Mouse (Mus musculus): ENCODE results near the gene Tssk3. TPM values are rescaled to one million over a fixed set of nuclear protein-coding genes. Genes with fewer than 3 reads are reported as not detected.
A peak's percentile ranks its signal among the peaks of the same experiment; 100 is the strongest.

The Tssk3 gene
- polyA plus RNA-seq, 1 experiment from 2014 or later = not detected

- 0 out of 2 replicates have a peak overlapping the region, but pooled peaks have one; percentile 71 for H3K9ac ChIP-seq
- no peaks in the 10 kb centered on the region for H3K27me3 ChIP-seq
- no peaks in the 10 kb centered on the region for H3K36me3 ChIP-seq
- H3K27ac ChIP-seq = peak overlapping the region; percentile 94
- no peaks in the 10 kb centered on the region for H3K9me3 ChIP-seq (replicated peaks)
- H3K4me1 ChIP-seq (replicated peaks) = peaks cover 71% of the 10 kb centered on the region
- H3K4me3 ChIP-seq = peak overlapping the region; percentile 64
- ATAC-seq (replicated peaks; ENCODE audit: insufficient number of reproducible peaks, insufficient read depth, low FRiP score, low read depth) = no peak
- peak overlapping the region; percentile 82 for H3K4me2 ChIP-seq
- 81% methylated on average over 8 of the region's 8 CpGs for WGBS
Observed at GRCm38 (mm10) chr4:129500017-129500416, 9.2 kb upstream of the Tssk3 start.

- Histone ChIP-seq H3K4me3 (no peak overlapping the region), H3K27me3 (no peaks in the 10 kb centered on the region), H3K9me3 (replicated peaks) (no peaks in the 10 kb centered on the region), H3K27ac (peak overlapping the region; percentile 94), H3K4me1 (replicated peaks) (peaks cover 66% of the 10 kb centered on the region), H3K4me2 (no peak overlapping the region), H3K36me3 (no peaks in the 10 kb centered on the region), H3K9ac (no peak overlapping the region)
- ATAC-seq (replicated peaks; ENCODE audit: insufficient number of reproducible peaks, insufficient read depth, low FRiP score, low read depth) = no peak
- WGBS = 30% methylated on average over 3 of the region's 3 CpGs
Observed at GRCm38 (mm10) chr4:129498941-129499340, 8.1 kb upstream of the Tssk3 start.

- H3K27ac ChIP-seq = peak overlapping the region; percentile 65
- 30% methylated on average over 6 of the region's 6 CpGs for WGBS
- no peaks in the 10 kb centered on the region for H3K36me3 ChIP-seq
- H3K9me3 ChIP-seq (replicated peaks) = no peaks in the 10 kb centered on the region
- 0 out of 2 replicates have a peak overlapping the region, but pooled peaks have one; percentile 6 for H3K4me2 ChIP-seq
- H3K27me3 ChIP-seq = peaks cover 14% of the 10 kb centered on the region
- no peak overlapping the region for H3K9ac ChIP-seq
- H3K4me3 ChIP-seq = no peak overlapping the region
- ATAC-seq (replicated peaks; ENCODE audit: insufficient number of reproducible peaks, insufficient read depth, low FRiP score, low read depth) = peak; percentile 24; the same call in 1 of the 2 replicates
- peaks cover 47% of the 10 kb centered on the region for H3K4me1 ChIP-seq (replicated peaks)
Observed at GRCm38 (mm10) chr4:129496631-129497030, 5.8 kb upstream of the Tssk3 start.

- 31% methylated on average over 16 of the region's 16 CpGs for WGBS
- Histone ChIP-seq H3K4me1 (replicated peaks) (peaks cover 50% of the 10 kb centered on the region), H3K9me3 (replicated peaks) (no peaks in the 10 kb centered on the region), H3K9ac (no peak overlapping the region), H3K27ac (peak overlapping the region; percentile 65), H3K27me3 (peaks cover 21% of the 10 kb centered on the region), H3K4me3 (no peak overlapping the region), H3K36me3 (no peaks in the 10 kb centered on the region), H3K4me2 (0 out of 2 replicates have a peak overlapping the region, but pooled peaks have one; percentile 6)
- no peak for ATAC-seq (replicated peaks; ENCODE audit: insufficient number of reproducible peaks, insufficient read depth, low FRiP score, low read depth)
Observed at GRCm38 (mm10) chr4:129495672-129496562, 5.1 kb upstream of the Tssk3 start.

- Histone ChIP-seq H3K4me2 (no peak overlapping the region), H3K9ac (no peak overlapping the region), H3K4me3 (no peak overlapping the region), H3K36me3 (no peaks in the 10 kb centered on the region), H3K27me3 (peaks cover 28% of the 10 kb centered on the region), H3K9me3 (replicated peaks) (no peaks in the 10 kb centered on the region), H3K27ac (0 out of 2 replicates have a peak overlapping the region, but pooled peaks have one; percentile 65), H3K4me1 (replicated peaks) (peaks cover 43% of the 10 kb centered on the region)
- 64% methylated on average over 7 of the region's 7 CpGs for WGBS
- no peak for ATAC-seq (replicated peaks; ENCODE audit: insufficient number of reproducible peaks, insufficient read depth, low FRiP score, low read depth)
Observed at GRCm38 (mm10) chr4:129494681-129495080, 3.9 kb upstream of the Tssk3 start.

GRCm38 (mm10) chr4:129481090-129481489, 9.7 kb downstream of the Tssk3 start:
- no peak overlapping the region for H3K27ac ChIP-seq
- H3K9ac ChIP-seq = no peak overlapping the region
- H3K36me3 ChIP-seq = peaks cover 68% of the 10 kb centered on the region
- no peak overlapping the region for H3K4me2 ChIP-seq
- no peaks in the 10 kb centered on the region for H3K4me1 ChIP-seq (replicated peaks)
- H3K9me3 ChIP-seq (replicated peaks) = no peaks in the 10 kb centered on the region
- no peak overlapping the region for H3K4me3 ChIP-seq
- no peaks in the 10 kb centered on the region for H3K27me3 ChIP-seq
- ATAC-seq (replicated peaks; ENCODE audit: insufficient number of reproducible peaks, insufficient read depth, low FRiP score, low read depth) = no peak
- whole genome bisulfite sequencing = 74% methylated on average over 1 of the region's 1 CpGs

- Histone ChIP-seq H3K4me1 (replicated peaks) (no peaks in the 10 kb centered on the region), H3K9ac (no peak overlapping the region), H3K27me3 (no peaks in the 10 kb centered on the region), H3K9me3 (replicated peaks) (no peaks in the 10 kb centered on the region), H3K4me2 (no peak overlapping the region), H3K4me3 (no peak overlapping the region), H3K36me3 (peaks cover 67% of the 10 kb centered on the region), H3K27ac (no peak overlapping the region)
- 90% methylated on average over 3 of the region's 3 CpGs for WGBS
- ATAC-seq (replicated peaks; ENCODE audit: insufficient number of reproducible peaks, insufficient read depth, low FRiP score, low read depth) = no peak
Observed at GRCm38 (mm10) chr4:129479863-129480262, 11.0 kb downstream of the Tssk3 start.

GRCm38 (mm10) chr4:129476047-129476446, 14.8 kb downstream of the Tssk3 start:
- no peak overlapping the region for H3K27ac ChIP-seq
- WGBS = 90% methylated on average over 11 of the region's 11 CpGs
- ATAC-seq (replicated peaks; ENCODE audit: insufficient number of reproducible peaks, insufficient read depth, low FRiP score, low read depth) = no peak
- H3K9ac ChIP-seq = no peak overlapping the region
- no peak overlapping the region for H3K4me2 ChIP-seq
- H3K36me3 ChIP-seq = peaks cover 72% of the 10 kb centered on the region
- H3K27me3 ChIP-seq = no peaks in the 10 kb centered on the region
- no peaks in the 10 kb centered on the region for H3K4me1 ChIP-seq (replicated peaks)
- no peaks in the 10 kb centered on the region for H3K9me3 ChIP-seq (replicated peaks)
- H3K4me3 ChIP-seq = no peak overlapping the region

GRCm38 (mm10) chr4:129464286-129464815, 26.5 kb downstream of the Tssk3 start:
- Histone ChIP-seq H3K9ac (no peak overlapping the region), H3K9me3 (replicated peaks) (no peaks in the 10 kb centered on the region), H3K4me2 (no peak overlapping the region), H3K4me3 (no peak overlapping the region), H3K27me3 (no peaks in the 10 kb centered on the region), H3K27ac (no peak overlapping the region), H3K4me1 (replicated peaks) (peaks cover 15% of the 10 kb centered on the region), H3K36me3 (peaks cover 42% of the 10 kb centered on the region)
- no peak for ATAC-seq (replicated peaks; ENCODE audit: insufficient number of reproducible peaks, insufficient read depth, low FRiP score, low read depth)
- WGBS = 82% methylated on average over 4 of the region's 4 CpGs

GRCm38 (mm10) chr4:129463097-129464059, 27.4 kb downstream of the Tssk3 start:
- Histone ChIP-seq H3K9ac (no peak overlapping the region), H3K4me3 (no peak overlapping the region), H3K9me3 (replicated peaks) (no peaks in the 10 kb centered on the region), H3K27me3 (no peaks in the 10 kb centered on the region), H3K4me2 (no peak overlapping the region), H3K4me1 (replicated peaks) (peaks cover 15% of the 10 kb centered on the region), H3K27ac (no peak overlapping the region), H3K36me3 (peaks cover 32% of the 10 kb centered on the region)
- 82% methylated on average over 24 of the region's 24 CpGs for WGBS
- no peak for ATAC-seq (replicated peaks; ENCODE audit: insufficient number of reproducible peaks, insufficient read depth, low FRiP score, low read depth)

- no peak for ATAC-seq (replicated peaks; ENCODE audit: insufficient number of reproducible peaks, insufficient read depth, low FRiP score, low read depth)
- Histone ChIP-seq H3K36me3 (peaks cover 22% of the 10 kb centered on the region), H3K27ac (peak overlapping the region; percentile 81; the same call in 1 of the 2 replicates), H3K9ac (peak overlapping the region; percentile 94), H3K4me2 (peak overlapping the region; percentile 83), H3K4me1 (replicated peaks) (peaks cover 15% of the 10 kb centered on the region), H3K9me3 (replicated peaks) (no peaks in the 10 kb centered on the region), H3K27me3 (no peaks in the 10 kb centered on the region), H3K4me3 (peak overlapping the region; percentile 99)
- 43% methylated on average over 3 of the region's 3 CpGs for WGBS
Observed at GRCm38 (mm10) chr4:129462118-129462517, 28.7 kb downstream of the Tssk3 start.
